Mouse (Mus musculus) hematopoietic multipotent progenitor cell, adult 10-12 weeks (in vitro differentiated cells): ENCODE measurements around the gene Tbck. TPM values are rescaled to one million over a fixed set of nuclear protein-coding genes. Genes with fewer than 3 reads are reported as not detected.

Experiments
- polyA plus RNA-seq: library from polyadenylated mRNA; stranded (reverse); fragments of >175 nt; gene quantifications from 2 replicates; pipeline ENCODE4 v1.2.3, GENCODE M21; 2012; ENCODE audit warnings: low replicate concordance

Tbck gene
- 4.3 and 7.2 TPM in 2 replicates for polyA plus RNA-seq

DNA sequence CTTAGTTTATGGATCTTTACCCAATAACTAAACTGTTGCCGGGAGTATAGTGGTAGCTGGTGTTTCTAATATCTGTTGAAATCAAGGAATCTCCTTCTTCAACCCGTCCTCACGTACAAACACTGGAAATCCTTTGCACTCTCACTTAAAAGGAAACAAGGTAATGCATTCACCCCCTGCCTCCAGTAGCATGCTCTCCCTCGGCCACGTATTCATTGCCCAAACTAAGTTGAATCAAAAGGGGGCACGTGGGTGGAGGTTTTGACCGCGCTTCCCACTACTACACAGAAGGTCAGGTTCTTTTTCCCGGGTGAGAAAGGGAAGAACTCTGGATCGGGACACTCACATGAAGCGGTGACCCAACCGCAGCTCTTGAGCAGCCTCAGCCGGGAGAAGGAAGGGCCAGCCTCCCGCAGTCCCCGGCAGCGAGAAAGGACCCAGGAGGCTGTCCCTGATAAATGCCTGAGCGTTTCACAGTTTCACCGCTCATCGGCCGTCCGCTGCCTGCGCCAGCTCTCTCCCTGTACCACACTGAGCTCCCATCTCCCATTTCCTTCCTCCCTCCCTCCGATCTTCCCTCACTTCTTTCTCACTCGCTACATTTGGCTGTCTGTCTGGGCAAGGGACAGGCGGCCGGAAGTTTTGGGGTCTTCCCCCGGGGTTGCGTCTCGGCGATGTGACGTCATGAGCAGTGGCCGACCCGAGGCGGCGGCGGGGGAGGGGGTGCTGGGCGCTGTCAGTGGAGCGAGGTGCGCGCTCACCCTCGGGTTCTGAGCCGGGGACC is at the start of gene Tbck:
Gene Tbck (plus strand): TSS at position 698 of the 784 bp plus-strand sequence.

DNA sequence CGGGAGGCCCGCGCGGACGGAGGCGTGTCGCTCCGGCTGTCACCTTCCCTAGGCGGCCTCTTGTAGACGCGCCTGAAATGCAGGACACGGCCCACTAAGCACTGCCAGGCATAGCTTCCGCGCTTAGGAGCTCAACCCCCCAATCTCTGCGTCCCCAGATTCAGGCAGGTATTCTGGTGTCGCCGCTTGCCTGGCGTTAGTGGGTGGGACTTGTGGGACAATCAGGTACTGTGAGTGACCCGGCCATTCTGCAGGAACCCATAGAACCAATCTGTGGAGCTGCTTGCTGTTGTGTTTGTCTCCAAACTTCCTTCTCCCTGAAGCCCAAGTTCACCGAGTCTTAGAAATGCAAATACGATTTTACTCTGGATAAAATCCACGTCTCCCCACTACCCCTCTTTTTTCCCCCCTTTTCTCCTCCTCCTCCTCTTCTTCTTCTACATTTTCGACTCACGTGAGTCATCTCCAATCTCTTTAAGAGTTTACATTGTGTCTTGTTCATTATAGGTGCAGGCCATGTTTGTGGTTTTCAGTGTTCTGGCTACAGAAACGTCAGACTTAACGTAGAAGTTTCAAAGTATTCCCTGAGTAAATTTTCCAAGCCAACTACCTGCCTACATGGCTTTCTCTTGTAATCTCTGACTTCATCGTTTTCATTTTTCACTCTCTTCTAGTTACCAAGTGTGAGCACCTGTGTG is 436 bp downstream of the Tbck start, which contains the start of gene Aimp1:
Gene Aimp1 (minus strand): TSS at position 140 of the 698 bp plus-strand sequence.

Other genes starting within 250 kb of the Tbck start
- gene Gimd1, start 54.3 kb upstream of the Tbck start, polyA plus RNA-seq = not detected in 2 replicates
- gene Aimp1, start 226 bp downstream of the Tbck start, polyA plus RNA-seq = 1.8 and 11.4 TPM in 2 replicates